Mouse (Mus musculus) macrophage (primary cell): Measurements from ENCODE around the gene Arl15. TPM values are rescaled to one million over a fixed set of nuclear protein-coding genes. Genes with fewer than 3 reads are reported as not detected.

Experiments
- H3K27ac ChIP-seq: fragments of 350-480 bp; formaldehyde crosslinking; 2 replicates; pipeline ENCODE4 v1.9.0; 2021
- H3K36me3 ChIP-seq: fragments of 350-480 bp; formaldehyde crosslinking; 2 replicates; pipeline ENCODE4 v1.9.0; 2021; ENCODE audit errors: inconsistent target
- H3K4me3 ChIP-seq: fragments of 350-480 bp; formaldehyde crosslinking; 2 replicates; pipeline ENCODE4 v1.9.0; 2021; ENCODE audit errors: inconsistent target
- H3K79me2 ChIP-seq: fragments of 350-480 bp; formaldehyde crosslinking; 2 replicates; pipeline ENCODE4 v1.9.0; 2021; ENCODE audit errors: inconsistent target
- WGBS: methylation state at CpG from one replicate; pipeline ENCODE4 v1.1.7; 2026; ENCODE audit warnings: inconsistent platforms; ENCODE audit not compliant: missing documents; 5-methylcytosine and 5-hydroxymethylcytosine counted together
- polyA plus RNA-seq: library from polyadenylated mRNA; stranded (reverse); fragments of 250-400 nt; gene quantifications from 3 replicates; pipeline ENCODE4 v1.2.4, GENCODE M21; 2018; ENCODE audit warnings: inconsistent platforms

The Arl15 gene
- polyA plus RNA-seq, 1 experiment from 2014 or later, result 8.3 TPM

DNA sequence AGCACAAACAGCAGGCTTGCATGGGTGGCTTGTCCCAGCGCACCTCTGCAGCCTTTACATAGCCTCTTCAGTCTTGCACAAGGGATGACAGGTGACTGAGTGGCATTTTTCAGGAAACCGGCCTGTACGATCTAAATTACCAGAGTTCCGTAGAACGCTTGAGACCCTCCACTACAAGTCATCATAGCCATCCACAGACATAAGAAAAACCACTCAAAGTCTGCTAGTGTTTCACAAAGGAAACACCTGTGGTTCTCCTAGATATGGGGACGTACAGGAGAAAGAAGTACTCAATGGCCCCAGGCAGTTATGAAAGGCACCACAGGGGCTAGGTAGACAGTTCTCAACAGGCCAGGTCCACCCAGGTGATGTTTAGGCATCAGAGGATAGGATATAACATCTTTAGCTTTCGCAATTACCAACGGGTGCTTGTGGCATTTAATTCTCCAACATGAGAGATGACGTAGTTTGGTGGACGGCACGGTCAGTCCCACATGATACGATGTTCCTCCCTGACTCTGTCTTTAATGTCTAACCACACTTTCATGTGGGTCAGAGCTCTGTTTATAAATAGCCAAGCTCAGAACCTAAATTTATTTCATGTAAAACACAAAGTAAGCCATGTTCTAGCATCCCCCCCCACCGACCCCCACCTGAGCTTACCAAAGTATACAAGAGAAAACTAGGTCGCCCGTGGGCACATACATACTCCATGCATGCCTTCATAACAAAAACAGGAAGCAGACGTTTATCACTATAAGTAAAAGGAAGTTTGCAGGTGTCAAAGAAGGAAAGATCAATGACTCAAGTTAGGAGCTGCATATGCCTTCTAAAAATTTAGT is 356.8 kb downstream of the Arl15 start:
- WGBS, result 46% methylated on average over 16 of the region's 16 CpGs

DNA sequence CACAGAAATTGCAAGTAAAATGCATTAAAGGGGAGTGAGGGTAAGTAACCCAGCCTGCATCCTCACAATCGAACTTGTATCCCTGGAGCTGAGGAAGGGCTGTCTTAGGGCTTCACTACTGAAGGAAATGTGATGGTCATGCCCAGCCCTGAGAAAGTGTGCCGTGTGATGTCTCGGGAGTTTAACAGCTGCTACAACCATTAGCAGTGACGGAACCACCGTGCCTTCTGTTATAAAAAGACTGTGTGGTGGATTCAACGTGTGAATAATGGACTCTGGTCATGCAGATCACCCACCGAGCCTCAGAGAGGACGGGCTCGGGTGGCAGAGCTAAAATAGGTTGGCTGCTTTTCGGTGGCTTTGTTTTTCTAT is 357.4 kb downstream of the Arl15 start:
- WGBS, result 77% methylated on average over 10 of the region's 10 CpGs
- no peaks in the 10 kb centered on the region for H3K36me3 ChIP-seq
- H3K27ac ChIP-seq, result no peak overlapping the region
- no peaks in the 10 kb centered on the region for H3K79me2 ChIP-seq
- H3K4me3 ChIP-seq, result no peak overlapping the region

More for the DNA sequence above, 356.8 kb downstream of the Arl15 start:
- H3K4me3 ChIP-seq, result no peak overlapping the region
- H3K79me2 ChIP-seq, result no peaks in the 10 kb centered on the region
- no peak overlapping the region for H3K27ac ChIP-seq
- H3K36me3 ChIP-seq, result no peaks in the 10 kb centered on the region

DNA sequence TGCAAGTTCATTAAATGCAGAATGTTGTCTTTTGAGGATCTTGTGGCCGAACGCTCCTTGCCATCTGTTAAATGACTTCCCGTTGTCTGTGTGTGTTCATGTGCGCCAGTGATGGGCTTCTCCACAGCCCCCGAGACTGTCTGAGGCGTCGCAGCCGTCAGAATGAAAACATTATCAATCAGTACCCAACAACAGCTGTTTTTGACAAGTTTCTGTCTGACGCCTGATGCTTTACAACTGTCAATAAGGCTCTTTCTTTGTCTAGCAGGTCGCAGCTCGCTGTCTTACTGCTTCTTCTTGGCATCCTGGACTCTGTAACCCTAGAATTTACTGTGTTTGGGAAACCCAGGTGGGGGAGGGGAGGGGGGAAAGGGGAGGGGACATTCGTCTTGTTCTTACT is 362.4 kb downstream of the Arl15 start:
- no peaks in the 10 kb centered on the region for H3K79me2 ChIP-seq
- 100% methylated on average over 12 of the region's 12 CpGs for WGBS
- H3K4me3 ChIP-seq, result no peak overlapping the region
- H3K36me3 ChIP-seq, result no peaks in the 10 kb centered on the region
- H3K27ac ChIP-seq, result no peak overlapping the region

DNA sequence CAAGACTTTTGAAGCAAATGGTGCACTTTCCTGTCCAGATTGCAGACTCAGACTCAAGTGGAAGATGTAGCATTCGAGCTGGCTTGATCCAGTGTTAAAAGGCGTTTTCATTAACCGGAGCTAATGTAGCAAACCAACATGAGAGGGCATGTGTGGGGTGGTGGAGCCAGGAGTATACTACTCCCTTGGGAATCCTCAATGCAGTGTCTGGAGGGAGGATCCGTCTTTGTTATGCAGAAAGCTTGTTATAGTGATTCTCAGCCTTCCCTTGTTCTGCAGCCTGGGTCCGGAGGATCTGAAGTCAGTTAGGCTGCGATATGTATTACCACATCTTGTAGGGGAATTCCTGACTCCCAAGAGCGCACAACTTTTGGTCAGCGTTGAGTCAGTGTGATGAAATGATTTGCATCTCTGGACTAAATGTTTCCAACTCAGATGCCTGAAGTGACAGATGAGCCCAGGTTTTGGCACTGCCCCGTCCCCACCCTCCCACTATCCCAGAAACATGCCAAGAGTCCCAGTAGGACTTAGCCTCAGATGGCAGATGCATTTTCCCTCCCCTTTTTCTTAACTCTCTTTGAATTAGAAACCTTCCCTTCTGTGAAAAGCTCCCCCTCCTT is 363.9 kb downstream of the Arl15 start:
- Histone ChIP-seq H3K27ac (no peak overlapping the region), H3K4me3 (no peak overlapping the region), H3K36me3 (no peaks in the 10 kb centered on the region), H3K79me2 (no peaks in the 10 kb centered on the region)
- WGBS, result 97% methylated on average over 9 of the region's 9 CpGs

DNA sequence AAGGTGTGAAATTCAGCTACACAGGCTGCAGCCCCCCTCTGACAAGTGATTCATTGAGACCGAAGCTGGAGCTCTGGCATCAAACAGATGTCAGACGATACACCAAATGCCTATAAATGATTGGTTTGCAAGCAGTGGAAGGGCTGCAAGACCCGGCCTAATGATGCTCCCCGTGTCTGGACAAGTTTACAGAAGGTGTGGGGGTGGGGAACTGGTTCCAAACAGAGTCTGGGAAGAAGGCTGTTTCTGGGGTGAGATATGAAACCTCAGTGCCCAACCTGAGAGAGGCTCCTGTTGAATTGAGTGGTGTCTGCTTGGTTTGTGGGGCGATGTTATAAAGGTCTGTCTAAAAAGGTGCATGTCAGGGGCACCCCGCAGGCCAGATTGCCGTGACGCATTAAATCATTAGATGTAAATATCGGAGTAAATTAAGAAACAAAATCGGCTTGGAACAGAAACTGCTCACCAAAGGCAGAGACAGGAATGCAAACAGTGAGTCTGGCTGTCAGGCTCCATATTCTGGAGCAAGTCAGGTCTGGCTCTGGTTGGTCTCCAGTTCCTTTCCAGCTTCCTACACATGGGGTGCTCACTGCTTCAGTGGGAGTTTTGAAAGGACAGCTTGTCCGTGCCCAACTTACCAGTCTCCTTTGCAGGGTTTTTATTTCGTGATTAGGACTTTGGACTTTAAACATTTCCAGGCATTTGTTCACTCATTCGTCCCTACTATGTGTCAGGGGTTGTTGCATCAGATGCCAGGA is 365.5 kb downstream of the Arl15 start:
- Histone ChIP-seq H3K79me2 (no peaks in the 10 kb centered on the region), H3K4me3 (no peak overlapping the region), H3K27ac (no peak overlapping the region), H3K36me3 (no peaks in the 10 kb centered on the region)
- WGBS, result 91% methylated on average over 13 of the region's 13 CpGs

DNA sequence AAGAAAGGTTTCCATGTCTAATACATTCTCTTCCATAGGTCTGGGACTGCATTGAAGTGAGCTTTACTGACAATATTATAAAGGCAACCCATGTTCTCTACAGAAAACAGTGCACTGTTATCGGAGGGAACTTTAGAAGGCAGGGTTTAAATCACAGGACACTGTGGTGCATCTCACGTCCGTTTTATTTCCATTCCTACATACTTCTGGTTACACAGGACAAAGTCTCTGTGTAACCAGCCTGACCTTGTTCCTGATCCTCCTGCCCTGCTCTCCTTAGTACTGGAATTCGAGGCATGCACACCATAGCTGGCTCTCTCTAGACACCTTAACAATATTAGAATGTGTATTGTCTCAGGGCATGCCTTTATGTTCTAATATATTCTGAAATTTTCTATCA is 368.4 kb downstream of the Arl15 start:
- Histone ChIP-seq H3K36me3 (no peaks in the 10 kb centered on the region), H3K79me2 (no peaks in the 10 kb centered on the region), H3K4me3 (no peak overlapping the region), H3K27ac (no peak overlapping the region)
- 96% methylated on average over 4 of the region's 4 CpGs for WGBS

DNA sequence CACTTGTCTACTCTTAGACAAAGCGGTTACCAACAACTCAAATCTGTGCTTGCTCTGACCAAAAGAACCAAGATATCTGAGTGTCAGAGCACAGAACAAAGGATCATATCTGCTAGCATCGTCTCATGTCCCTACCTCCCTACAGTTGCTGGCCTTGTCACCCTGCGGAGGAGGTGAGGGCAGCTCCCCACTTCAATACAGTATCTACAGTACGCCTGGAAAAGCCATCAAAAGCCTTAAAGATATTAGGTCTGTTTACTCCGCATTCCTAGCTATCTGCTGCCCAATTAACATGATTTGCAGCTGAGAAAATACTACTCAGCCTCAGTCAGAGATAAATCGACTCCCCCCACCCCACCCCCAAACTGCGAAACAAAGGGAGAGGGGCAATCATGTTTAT is 371.3 kb downstream of the Arl15 start:
- H3K79me2 ChIP-seq, result no peaks in the 10 kb centered on the region
- H3K27ac ChIP-seq, result no peak overlapping the region
- H3K4me3 ChIP-seq, result no peak overlapping the region
- H3K36me3 ChIP-seq, result no peaks in the 10 kb centered on the region
- WGBS, result 83% methylated on average over 7 of the region's 7 CpGs

DNA sequence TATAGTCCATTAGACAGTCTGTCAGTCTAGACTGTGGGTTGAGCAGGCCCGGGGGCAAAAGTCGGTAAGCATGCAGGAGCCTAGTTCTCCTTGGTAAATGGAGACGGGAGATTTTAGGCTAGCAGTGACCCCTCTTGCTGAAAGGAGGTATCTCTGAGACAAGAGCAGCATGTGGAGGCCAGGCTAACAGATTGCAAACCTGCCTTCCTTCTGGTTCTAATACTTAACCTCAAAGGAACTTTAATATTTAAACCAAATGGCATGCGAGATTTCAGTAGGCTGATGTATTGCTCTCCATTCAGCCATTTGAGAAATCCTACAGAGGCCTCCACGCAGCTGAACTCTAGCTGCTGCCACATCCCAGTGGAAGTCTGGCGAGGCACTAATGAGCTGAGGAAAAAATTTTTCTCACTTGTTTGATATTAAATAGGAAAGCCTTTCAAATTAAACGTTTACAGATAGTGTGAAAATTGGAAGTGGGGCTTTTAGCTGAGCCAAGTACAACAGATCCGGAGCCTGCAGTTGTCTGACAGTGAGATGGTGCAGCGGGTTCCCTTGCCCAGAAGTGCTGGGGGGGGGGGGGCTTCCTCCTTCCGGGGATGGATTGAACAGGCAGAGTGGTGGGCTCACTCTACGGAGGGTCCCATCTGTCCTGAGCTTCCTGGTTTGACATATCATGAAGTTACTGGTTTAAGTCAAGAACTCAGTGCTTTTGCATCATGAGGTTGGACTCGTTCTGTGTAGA is 372.3 kb downstream of the Arl15 start:
- 87% methylated on average over 12 of the region's 12 CpGs for WGBS
- Histone ChIP-seq H3K27ac (no peak overlapping the region), H3K4me3 (no peak overlapping the region), H3K79me2 (no peaks in the 10 kb centered on the region), H3K36me3 (no peaks in the 10 kb centered on the region)

DNA sequence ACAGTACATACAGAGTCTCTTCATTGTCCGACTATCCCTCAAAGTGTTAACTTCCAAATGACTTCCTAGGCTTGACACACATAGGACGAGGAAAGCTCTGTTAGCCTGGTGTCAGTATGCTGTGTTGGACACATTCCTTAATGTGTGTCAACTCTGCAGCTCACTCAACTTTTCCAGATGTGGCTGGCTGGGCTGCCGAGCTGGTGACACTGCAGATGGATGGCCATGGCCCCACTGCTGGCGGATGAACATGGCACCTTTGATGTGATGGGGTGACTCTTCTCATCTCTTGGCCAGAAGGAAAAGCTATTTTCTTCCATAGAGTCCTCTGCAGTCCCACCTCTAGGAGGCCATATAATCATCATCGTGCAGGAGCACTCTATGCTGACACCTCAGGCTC is 375.8 kb downstream of the Arl15 start:
- no peaks in the 10 kb centered on the region for H3K79me2 ChIP-seq
- no peak overlapping the region for H3K27ac ChIP-seq
- no peaks in the 10 kb centered on the region for H3K36me3 ChIP-seq
- WGBS, result 92% methylated on average over 5 of the region's 5 CpGs
- no peak overlapping the region for H3K4me3 ChIP-seq

DNA sequence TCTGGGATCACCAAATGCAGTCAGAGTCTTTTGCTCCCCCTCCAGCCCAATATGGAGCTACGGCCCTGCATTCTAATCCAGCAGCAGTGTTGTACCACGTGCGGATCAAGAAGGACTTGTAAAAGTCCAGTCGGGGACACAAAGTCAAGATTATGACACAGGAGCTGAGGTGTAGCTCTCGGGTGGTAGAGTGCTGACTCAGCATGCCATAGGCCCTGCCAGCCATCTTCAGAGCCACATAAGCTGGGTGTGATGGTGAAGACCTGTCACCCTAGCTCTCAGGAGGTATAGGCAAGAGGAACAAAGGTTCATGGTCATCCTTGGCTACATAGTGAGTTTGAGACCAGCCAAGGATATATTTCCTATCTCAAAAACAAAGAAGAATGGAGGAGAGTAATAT is 377.2 kb downstream of the Arl15 start:
- WGBS, result 93% methylated on average over 5 of the region's 5 CpGs

DNA sequence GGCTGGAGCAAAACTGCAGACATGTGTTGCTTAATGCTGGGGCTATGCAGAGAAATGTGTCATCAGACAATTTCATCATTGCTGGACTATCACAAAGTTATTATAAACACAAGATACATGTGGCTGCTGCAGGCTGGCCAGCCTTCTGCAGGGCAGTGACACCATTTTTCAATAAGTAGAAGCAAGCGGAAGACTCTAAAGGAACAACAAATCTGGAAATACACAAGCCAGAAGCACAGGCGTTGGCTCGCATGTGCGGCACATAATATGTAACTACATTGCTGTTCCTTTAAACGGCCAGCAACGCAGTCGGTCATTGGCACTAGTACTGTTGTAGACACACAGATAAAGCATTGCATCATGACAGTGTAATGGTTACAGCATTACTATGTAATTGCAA is 393.8 kb downstream of the Arl15 start:
- WGBS, result 98% methylated on average over 7 of the region's 7 CpGs
- no peaks in the 10 kb centered on the region for H3K36me3 ChIP-seq
- H3K27ac ChIP-seq, result no peak overlapping the region
- H3K4me3 ChIP-seq, result no peak overlapping the region
- no peaks in the 10 kb centered on the region for H3K79me2 ChIP-seq

More for the DNA sequence above, 377.2 kb downstream of the Arl15 start:
- Histone ChIP-seq H3K27ac (no peak overlapping the region), H3K79me2 (no peaks in the 10 kb centered on the region), H3K4me3 (no peak overlapping the region), H3K36me3 (no peaks in the 10 kb centered on the region)

DNA sequence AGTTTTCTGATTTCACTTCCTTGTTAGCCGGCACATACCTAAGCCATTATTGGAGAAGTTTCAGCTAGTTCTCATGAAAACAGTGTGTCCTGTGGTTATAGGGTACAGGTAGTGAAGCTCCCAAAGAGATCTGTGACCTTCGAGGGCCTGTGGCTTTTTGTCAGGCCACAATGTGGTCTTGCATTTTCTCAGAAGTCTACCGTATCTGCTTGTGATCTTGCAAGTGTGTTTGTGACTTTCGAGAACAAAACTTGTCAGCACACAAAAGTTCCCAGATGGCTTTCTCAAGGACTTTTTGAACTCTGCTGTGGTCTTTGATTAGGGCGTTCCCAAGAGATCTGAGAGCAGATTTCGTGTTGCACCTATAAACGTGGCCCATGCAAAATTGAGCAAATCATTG is 394.5 kb downstream of the Arl15 start:
- WGBS, result 72% methylated on average over 7 of the region's 7 CpGs
- Histone ChIP-seq H3K36me3 (no peaks in the 10 kb centered on the region), H3K4me3 (no peak overlapping the region), H3K27ac (no peak overlapping the region), H3K79me2 (no peaks in the 10 kb centered on the region)

DNA sequence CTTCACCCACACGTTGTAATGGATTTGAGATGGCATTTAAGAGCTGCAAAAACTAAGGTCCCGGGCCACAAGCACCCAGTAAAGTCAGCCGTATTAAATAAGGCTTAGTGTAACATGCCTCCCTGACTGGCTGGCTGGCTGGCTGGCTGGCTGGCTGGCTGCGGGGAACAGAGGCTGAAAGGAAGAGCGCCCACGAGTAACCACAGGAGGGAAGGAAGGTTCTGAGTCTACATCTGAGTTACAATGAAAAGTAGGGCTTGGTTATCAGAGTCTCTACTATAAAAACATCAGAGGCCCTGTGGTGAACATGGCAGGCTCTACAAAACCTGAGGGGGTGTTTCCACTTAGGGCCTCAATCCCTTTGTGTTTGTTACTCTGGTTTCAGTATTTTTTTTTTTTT is 395.1 kb downstream of the Arl15 start:
- H3K36me3 ChIP-seq, result no peaks in the 10 kb centered on the region
- H3K4me3 ChIP-seq, result no peak overlapping the region
- WGBS, result 76% methylated on average over 6 of the region's 6 CpGs
- H3K27ac ChIP-seq, result no peak overlapping the region
- no peaks in the 10 kb centered on the region for H3K79me2 ChIP-seq

DNA sequence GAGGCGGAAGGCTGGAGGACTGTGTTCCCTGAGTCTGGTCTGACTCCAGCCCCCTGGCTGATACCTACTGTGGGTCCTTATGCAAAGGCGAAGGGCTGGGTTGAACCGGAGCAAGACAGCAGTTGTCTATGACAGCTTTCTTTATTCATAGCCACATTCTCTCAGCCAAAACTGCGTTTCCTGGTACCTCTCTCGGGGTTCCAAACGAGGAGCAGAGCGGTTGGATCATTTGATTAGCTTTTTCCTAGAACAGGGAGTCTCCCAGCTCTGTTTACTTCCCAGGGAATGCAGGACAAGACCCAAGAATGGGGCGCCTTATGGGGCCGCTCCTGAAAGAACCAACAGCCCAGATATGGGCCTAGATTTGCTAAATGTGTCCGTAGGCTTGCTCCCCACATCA is 396.6 kb downstream of the Arl15 start:
- H3K4me3 ChIP-seq, result no peak overlapping the region
- no peaks in the 10 kb centered on the region for H3K79me2 ChIP-seq
- H3K36me3 ChIP-seq, result no peaks in the 10 kb centered on the region
- H3K27ac ChIP-seq, result no peak overlapping the region
- 91% methylated on average over 10 of the region's 10 CpGs for WGBS
